Mouse (Mus musculus) kidney, embryonic 16.5 days (tissue): ENCODE measurements around the gene Igf2r. TPM values are rescaled to one million over a fixed set of nuclear protein-coding genes. Genes with fewer than 3 reads are reported as not detected.

Source experiments
- ATAC-seq: fragments of 200-750 bp; cut with Nextera tagmentation; 2 replicates; pipeline ENCODE4 v1.8.0; 2017; ENCODE audit warnings: moderate TSS enrichment; ENCODE audit not compliant: low FRiP score, low TSS enrichment
- H3K27ac ChIP-seq: fragments of 300-500 bp; sonication (generic); 2 replicates; pipeline ENCODE4 v1.5.1; 2014; ENCODE audit warnings: low read length
- H3K27me3 ChIP-seq: fragments of 300-500 bp; sonication (generic); 2 replicates; pipeline ENCODE4 v1.6.1; 2014; ENCODE audit warnings: low read length, control low read depth, mixed read lengths; ENCODE audit not compliant: insufficient read depth
- H3K36me3 ChIP-seq: fragments of 300-500 bp; sonication (generic); 2 replicates; pipeline ENCODE4 v1.6.1; 2014; ENCODE audit warnings: low read length, control low read depth, mixed read lengths; ENCODE audit not compliant: insufficient read depth
- H3K4me1 ChIP-seq: fragments of 300-500 bp; sonication (generic); 2 replicates; pipeline ENCODE4 v1.6.1; 2014; ENCODE audit warnings: low read length, control low read depth, mixed read lengths; ENCODE audit not compliant: insufficient read depth
- H3K4me2 ChIP-seq: fragments of 300-500 bp; sonication (generic); replicated peaks from 2 replicates; pipeline ENCODE4 v1.6.1; 2014; ENCODE audit warnings: low read depth, low read length
- H3K4me3 ChIP-seq: fragments of 300-500 bp; sonication (generic); 2 replicates; pipeline ENCODE4 v1.5.1; 2014; ENCODE audit warnings: mild to moderate bottlenecking, low read length
- H3K9ac ChIP-seq: fragments of 300-500 bp; sonication (generic); replicated peaks from 2 replicates; pipeline ENCODE4 v1.6.1; 2014; ENCODE audit warnings: low read length
- H3K9me3 ChIP-seq: fragments of 300-500 bp; sonication (generic); 2 replicates; pipeline ENCODE4 v1.6.1; 2016; ENCODE audit warnings: low read length, control low read depth
- WGBS: fragments of 180-500 bp; shearing (Covaris S2); extraction: QIAGEN DNeasy Blood & Tissue Kit; methylation state at CpG from one replicate; pipeline ENCODE4 v1.1.7; 2014; 5-methylcytosine and 5-hydroxymethylcytosine counted together
- polyA plus RNA-seq: library from polyadenylated mRNA; unstranded; fragments of >200 nt; fragmentation: Nextera tagmentation; extraction: Ambion mirVana; gene quantifications from 2 replicates; pipeline ENCODE4 v1.2.1, GENCODE M21; 2015

Igf2r gene
- polyA plus RNA-seq, 1 experiment from 2014 or later = 32.1 TPM

DNA sequence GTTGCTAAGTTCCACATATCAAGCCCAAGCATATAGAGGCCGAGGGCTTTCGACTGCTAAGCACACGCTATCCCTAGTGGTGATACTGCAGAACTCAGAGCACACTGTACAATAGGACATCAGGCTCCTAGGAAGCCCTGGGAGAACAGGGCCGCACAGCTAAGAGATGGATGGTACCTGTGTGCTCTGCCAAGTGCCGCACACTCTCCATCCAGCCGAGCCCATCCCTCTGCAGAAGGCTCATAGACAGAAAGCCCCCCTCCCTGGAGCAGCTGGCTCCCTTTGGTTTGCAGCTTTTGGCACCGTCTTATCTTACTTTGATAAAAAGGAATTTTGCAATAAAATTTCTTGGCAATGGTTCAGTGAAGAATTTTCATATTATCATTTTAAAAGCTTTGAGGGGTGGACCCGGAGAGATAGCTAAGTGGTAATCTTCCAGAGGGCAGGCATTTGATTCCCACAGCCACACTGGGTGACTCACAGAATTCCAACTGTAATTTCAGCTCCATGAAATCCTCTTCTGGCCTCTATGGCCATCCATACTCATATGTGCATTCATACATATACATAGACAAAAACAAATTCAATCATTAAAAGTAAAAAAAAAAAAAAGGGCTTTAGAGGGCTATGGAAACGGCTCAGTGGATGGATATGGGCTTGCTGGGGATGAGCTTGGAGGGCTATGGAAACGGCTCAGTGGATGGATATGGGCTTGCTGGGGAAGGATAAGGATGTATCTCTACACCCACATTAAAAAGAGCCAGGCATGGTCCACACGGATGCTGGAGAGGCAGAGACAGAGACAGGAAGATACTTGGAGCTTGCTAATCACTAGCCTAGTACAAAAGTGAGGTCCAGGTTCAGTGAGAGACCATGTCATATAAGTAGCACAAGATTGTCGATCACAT, 30.2 kb upstream of the Igf2r start:
- H3K9me3 ChIP-seq = no peaks in the 10 kb centered on the region
- H3K9ac ChIP-seq = no peak overlapping the region
- WGBS = 74% methylated on average over 12 of the region's 12 CpGs
- no peak overlapping the region for H3K4me3 ChIP-seq
- no peak overlapping the region for H3K4me2 ChIP-seq
- H3K27ac ChIP-seq = peak overlapping the region; percentile 4; the same call in 1 of the 2 replicates
- H3K4me1 ChIP-seq = peaks cover 3% of the 10 kb centered on the region; the same call in 1 of the 2 replicates
- ATAC-seq = peak; percentile 80
- H3K36me3 ChIP-seq = no peaks in the 10 kb centered on the region
- no peaks in the 10 kb centered on the region for H3K27me3 ChIP-seq

- 93% methylated on average over 3 of the region's 3 CpGs for WGBS
- no peak for ATAC-seq
- H3K9ac ChIP-seq = no peak overlapping the region
- no peak overlapping the region for H3K4me3 ChIP-seq
- H3K27ac ChIP-seq = no peak overlapping the region; the same call in 1 of the 2 replicates
- no peaks in the 10 kb centered on the region for H3K36me3 ChIP-seq
- no peaks in the 10 kb centered on the region for H3K27me3 ChIP-seq
- no peak overlapping the region for H3K4me2 ChIP-seq
- H3K9me3 ChIP-seq = no peaks in the 10 kb centered on the region
- H3K4me1 ChIP-seq = peaks cover 13% of the 10 kb centered on the region
Measured at GRCm38 (mm10) chr17:12798571-12798970, 29.1 kb upstream of the Igf2r start.

DNA sequence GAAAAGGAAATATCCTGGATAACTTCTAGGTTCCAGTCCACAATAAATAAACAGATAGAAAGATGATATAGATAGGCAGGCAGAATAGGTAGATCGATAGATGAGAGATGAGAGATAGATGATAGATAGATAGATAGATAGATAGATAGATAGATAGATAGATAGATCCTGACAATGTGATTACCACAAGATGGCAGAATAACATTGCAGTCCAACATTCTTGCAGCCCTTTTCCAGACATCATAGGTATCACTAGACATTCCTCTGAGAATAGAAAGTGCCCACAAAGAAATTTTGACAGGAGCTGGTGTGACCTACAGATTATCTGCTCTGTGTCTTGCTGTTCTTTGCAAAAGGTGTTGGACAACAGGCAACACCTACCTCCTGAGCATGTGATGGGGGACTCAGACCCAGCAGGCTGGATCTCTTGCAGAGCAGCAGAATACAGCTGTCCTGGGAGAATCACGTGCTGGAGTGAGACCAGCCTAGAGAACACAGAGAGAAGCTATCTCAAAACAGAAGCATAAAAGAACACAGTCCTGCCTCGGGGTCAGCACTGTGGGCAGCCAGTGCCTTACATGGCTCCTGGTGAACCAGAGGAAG, 28.1 kb upstream of the Igf2r start:
- Histone ChIP-seq H3K9ac (no peak overlapping the region), H3K27ac (no peak overlapping the region), H3K4me1 (peaks cover 20% of the 10 kb centered on the region), H3K27me3 (no peaks in the 10 kb centered on the region), H3K9me3 (no peaks in the 10 kb centered on the region), H3K4me3 (no peak overlapping the region), H3K36me3 (no peaks in the 10 kb centered on the region), H3K4me2 (no peak overlapping the region)
- ATAC-seq = no peak
- WGBS = 86% methylated on average over 3 of the region's 3 CpGs

GRCm38 (mm10) chr17:12796633-12797032, 27.2 kb upstream of the Igf2r start:
- Histone ChIP-seq H3K4me1 (peaks cover 28% of the 10 kb centered on the region), H3K27ac (no peak overlapping the region), H3K36me3 (no peaks in the 10 kb centered on the region), H3K27me3 (no peaks in the 10 kb centered on the region), H3K9me3 (no peaks in the 10 kb centered on the region), H3K9ac (no peak overlapping the region), H3K4me2 (no peak overlapping the region), H3K4me3 (no peak overlapping the region)
- ATAC-seq = no peak
- WGBS = 76% methylated on average over 3 of the region's 3 CpGs

GRCm38 (mm10) chr17:12793660-12794406, 24.4 kb upstream of the Igf2r start:
- Histone ChIP-seq H3K27ac (peak overlapping the region; percentile 70), H3K4me2 (no peak overlapping the region), H3K4me3 (no peak overlapping the region), H3K9me3 (0 out of 2 replicates have a peak, but pooled peaks cover 1% of the 10 kb centered on the region), H3K27me3 (no peaks in the 10 kb centered on the region), H3K9ac (no peak overlapping the region), H3K36me3 (no peaks in the 10 kb centered on the region), H3K4me1 (peaks cover 50% of the 10 kb centered on the region)
- ATAC-seq = no peak
- 34% methylated on average over 8 of the region's 8 CpGs for WGBS

DNA sequence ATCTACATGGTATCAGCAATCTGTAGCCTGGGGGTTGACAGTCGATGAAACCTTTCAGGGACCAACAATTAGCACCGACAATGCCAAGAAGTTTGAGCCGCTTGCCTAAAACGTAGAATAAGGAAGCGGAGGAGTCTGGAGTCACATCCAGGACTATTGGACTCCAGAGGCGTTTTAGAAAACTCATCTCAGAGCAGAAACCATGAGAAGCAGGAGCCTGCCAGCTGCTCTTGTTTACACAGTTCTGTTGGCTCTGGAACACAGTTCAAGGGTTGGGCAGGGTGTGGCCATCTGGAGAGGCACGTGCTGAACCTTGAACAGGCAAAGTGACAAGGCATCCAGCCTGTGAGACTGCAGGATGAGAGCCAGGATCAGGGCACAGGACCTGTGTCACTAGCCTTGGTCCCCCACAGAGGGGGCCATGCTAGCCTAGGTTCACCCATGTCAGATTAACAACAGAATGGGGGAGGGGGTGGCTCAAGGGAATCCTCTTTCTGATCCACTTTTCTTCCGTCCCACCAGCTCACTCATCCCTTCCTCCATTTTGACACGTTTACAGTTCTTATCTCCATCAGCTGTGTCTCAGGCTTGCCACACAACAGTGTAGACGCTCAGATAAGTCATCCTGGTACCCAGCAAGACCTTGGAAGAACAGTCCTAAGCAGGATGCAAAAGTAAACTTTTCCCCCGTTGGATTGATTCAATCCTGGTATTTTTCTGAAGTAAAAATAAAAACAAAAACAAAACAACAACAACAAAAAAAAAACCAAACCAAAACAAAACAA, 23.1 kb upstream of the Igf2r start:
- Histone ChIP-seq H3K27me3 (no peaks in the 10 kb centered on the region), H3K9me3 (peaks cover 11% of the 10 kb centered on the region), H3K4me1 (peaks cover 50% of the 10 kb centered on the region), H3K27ac (peak overlapping the region; percentile 60), H3K4me3 (no peak overlapping the region), H3K36me3 (peaks cover 11% of the 10 kb centered on the region), H3K9ac (no peak overlapping the region), H3K4me2 (no peak overlapping the region)
- peak; percentile 62 for ATAC-seq
- 63% methylated on average over 11 of the region's 11 CpGs for WGBS

GRCm38 (mm10) chr17:12791420-12791819, 22.0 kb upstream of the Igf2r start:
- Histone ChIP-seq H3K9ac (no peak overlapping the region), H3K4me1 (peaks cover 50% of the 10 kb centered on the region), H3K4me3 (no peak overlapping the region), H3K9me3 (peaks cover 11% of the 10 kb centered on the region), H3K4me2 (no peak overlapping the region), H3K27me3 (no peaks in the 10 kb centered on the region), H3K36me3 (peaks cover 12% of the 10 kb centered on the region), H3K27ac (peak overlapping the region; percentile 89)
- ATAC-seq = 0 out of 2 replicates have a peak, but pooled peaks have one; percentile 36
- WGBS = 18% methylated on average over 4 of the region's 4 CpGs

- 20% methylated on average over 5 of the region's 5 CpGs for WGBS
- peaks cover 12% of the 10 kb centered on the region for H3K36me3 ChIP-seq
- peaks cover 11% of the 10 kb centered on the region for H3K9me3 ChIP-seq
- no peak for ATAC-seq
- peaks cover 50% of the 10 kb centered on the region for H3K4me1 ChIP-seq
- H3K27me3 ChIP-seq = no peaks in the 10 kb centered on the region
- no peak overlapping the region for H3K4me2 ChIP-seq
- H3K9ac ChIP-seq = no peak overlapping the region
- peak overlapping the region; percentile 89 for H3K27ac ChIP-seq
- no peak overlapping the region for H3K4me3 ChIP-seq
Measured at GRCm38 (mm10) chr17:12791079-12791406, 21.6 kb upstream of the Igf2r start.
